Mouse (Mus musculus): ENCODE results near the gene Sergef. TPM values are rescaled to one million over a fixed set of nuclear protein-coding genes. Genes with fewer than 3 reads are reported as not detected.

The Sergef gene
- polyA plus RNA-seq, 1 experiment = 0.16 TPM

- Histone ChIP-seq H3K9me3 (ENCODE audit: control insufficient read depth, low read length) (peaks cover 5% of the 10 kb centered on the region; the same call in 1 of the 2 replicates), H3K27me3 (ENCODE audit: control insufficient read depth) (peaks cover 61% of the 10 kb centered on the region), H3K36me3 (ENCODE audit: control insufficient read depth) (no peaks in the 10 kb centered on the region), H3K4me1 (ENCODE audit: control insufficient read depth) (no peaks in the 10 kb centered on the region), H3K4me3 (replicated peaks) (no peak overlapping the region)
- TF ChIP-seq GATA1 (IDR thresholded peaks at IDR 0.05; ENCODE audit: low read length) (no peak), TAL1 (IDR thresholded peaks at IDR 0.05; ENCODE audit: low read length) (no peak)
These were observed 242.5 kb downstream of the Sergef start for GRCm38 (mm10) chr7:46396928-46397731.

DNA sequence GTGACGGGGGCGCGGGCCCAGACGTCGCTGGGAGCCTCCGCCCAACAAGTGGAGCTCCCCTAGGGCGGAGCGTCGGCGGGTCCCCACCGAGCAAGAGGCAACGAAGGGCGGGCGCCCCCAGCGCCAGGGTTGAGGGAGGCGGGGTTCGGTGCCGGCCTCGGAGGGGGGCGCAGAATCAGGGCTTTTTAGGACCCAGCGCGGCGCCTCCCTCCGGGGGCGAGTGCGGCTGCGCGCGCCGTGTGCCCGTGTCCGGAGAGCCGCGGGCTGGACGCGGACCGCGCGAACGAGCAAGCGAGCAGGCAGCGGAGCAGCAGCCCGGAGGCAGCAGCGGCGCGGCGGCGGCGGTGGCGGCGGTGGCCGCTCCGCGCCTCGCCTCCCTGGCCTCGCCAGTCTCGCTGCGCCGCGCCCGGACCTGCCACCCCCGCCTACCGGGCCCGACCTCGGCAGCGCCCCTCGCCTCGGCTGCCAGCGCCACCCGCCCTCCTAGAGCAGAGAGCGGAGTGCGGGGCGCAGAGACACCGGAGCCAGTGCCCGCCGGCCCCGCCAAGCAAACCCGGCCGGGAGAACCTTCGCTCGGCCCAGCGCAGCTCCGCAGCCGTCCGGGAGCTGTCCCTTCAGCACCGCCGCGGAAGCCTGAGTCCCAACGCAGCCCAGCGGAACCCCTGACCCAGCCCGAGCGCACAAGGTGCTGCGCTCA, 243.2 kb downstream of the Sergef start, which contains the start of gene Kcnc1:
TSS of gene Kcnc1 (plus strand) at position 267 of the 697 bp plus-strand sequence.
- Histone ChIP-seq H3K9me3 (ENCODE audit: control insufficient read depth, low read length) (peaks cover 5% of the 10 kb centered on the region; the same call in 1 of the 2 replicates), H3K4me3 (replicated peaks) (no peak within 1 kb of the TSS), H3K36me3 (ENCODE audit: control insufficient read depth) (no peaks in the 10 kb centered on the region), H3K27me3 (ENCODE audit: control insufficient read depth) (peaks cover 61% of the 10 kb centered on the region), H3K4me1 (ENCODE audit: control insufficient read depth) (no peaks in the 10 kb centered on the region)
- no peak for TF ChIP-seq TAL1 (IDR thresholded peaks at IDR 0.05; ENCODE audit: low read length)

GRCm38 (mm10) chr7:46395571-46395970, 244.0 kb downstream of the Sergef start:
- no peak for TF ChIP-seq GATA1 (IDR thresholded peaks at IDR 0.05; ENCODE audit: low read length)
- TF ChIP-seq TAL1 (IDR thresholded peaks at IDR 0.05; ENCODE audit: low read length) = no peak
- peaks cover 5% of the 10 kb centered on the region; the same call in 1 of the 2 replicates for H3K9me3 ChIP-seq (ENCODE audit: control insufficient read depth, low read length)
- H3K36me3 ChIP-seq (ENCODE audit: control insufficient read depth) = no peaks in the 10 kb centered on the region
- H3K27me3 ChIP-seq (ENCODE audit: control insufficient read depth) = peaks cover 61% of the 10 kb centered on the region
- no peak overlapping the region for H3K4me3 ChIP-seq (replicated peaks)
- no peaks in the 10 kb centered on the region for H3K4me1 ChIP-seq (ENCODE audit: control insufficient read depth)

DNA sequence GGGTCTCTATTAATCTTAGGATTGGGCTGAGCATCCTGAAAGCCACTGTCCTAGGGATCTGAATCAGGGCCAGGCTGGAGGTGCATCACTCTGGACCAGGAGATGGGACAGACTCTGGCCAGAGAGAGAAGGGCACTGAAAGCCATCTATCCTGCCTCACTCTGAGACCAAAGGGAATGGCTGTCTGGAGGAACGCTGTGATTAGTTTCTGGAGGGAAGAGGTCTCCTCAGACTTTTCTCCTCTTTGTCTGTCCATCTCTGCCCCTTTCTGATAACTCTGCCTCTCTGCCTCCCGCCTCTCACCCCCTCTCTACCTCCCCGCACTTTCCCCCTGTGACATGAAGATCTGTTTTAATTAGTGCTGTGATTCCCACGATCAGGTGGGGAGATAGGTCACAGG, 244.7 kb downstream of the Sergef start:
- H3K27me3 ChIP-seq (ENCODE audit: control insufficient read depth) = peaks cover 61% of the 10 kb centered on the region
- no peak for TF ChIP-seq TAL1 (IDR thresholded peaks at IDR 0.05; ENCODE audit: low read length)
- TF ChIP-seq GATA1 (IDR thresholded peaks at IDR 0.05; ENCODE audit: low read length) = no peak

GRCm38 (mm10) chr7:46393718-46394511, 245.7 kb downstream of the Sergef start:
- H3K4me3 ChIP-seq (replicated peaks) = no peak overlapping the region
- peaks cover 51% of the 10 kb centered on the region for H3K27me3 ChIP-seq (ENCODE audit: control insufficient read depth)
- H3K9me3 ChIP-seq (ENCODE audit: control insufficient read depth, low read length) = peaks cover 5% of the 10 kb centered on the region; the same call in 1 of the 2 replicates
- no peaks in the 10 kb centered on the region for H3K4me1 ChIP-seq (ENCODE audit: control insufficient read depth)
- no peaks in the 10 kb centered on the region for H3K36me3 ChIP-seq (ENCODE audit: control insufficient read depth)
- no peak for TF ChIP-seq TAL1 (IDR thresholded peaks at IDR 0.05; ENCODE audit: low read length)
- TF ChIP-seq GATA1 (IDR thresholded peaks at IDR 0.05; ENCODE audit: low read length) = no peak

More for the DNA sequence above, 244.7 kb downstream of the Sergef start:
- Histone ChIP-seq H3K4me1 (ENCODE audit: control insufficient read depth) (no peaks in the 10 kb centered on the region), H3K36me3 (ENCODE audit: control insufficient read depth) (no peaks in the 10 kb centered on the region), H3K4me3 (replicated peaks) (no peak overlapping the region), H3K9me3 (ENCODE audit: control insufficient read depth, low read length) (peaks cover 5% of the 10 kb centered on the region; the same call in 1 of the 2 replicates)

Other genes with a start within 250 kb of the Sergef start
- gene Kcnc1, start 243.3 kb downstream of the Sergef start, polyA plus RNA-seq (2012) = under 0.01 and 0.01 TPM in 2 replicates
- not detected in 2 replicates for gene Tph1, start 32.7 kb upstream of the Sergef start, polyA plus RNA-seq (2012)
- gene Saal1, start 70.9 kb upstream of the Sergef start, polyA plus RNA-seq (2012) = 0.28 and 0.44 TPM in 2 replicates
- not detected in 2 replicates for gene Saa3, start 75.9 kb upstream of the Sergef start, polyA plus RNA-seq (2012)
- gene Saa4, start 92.8 kb upstream of the Sergef start, polyA plus RNA-seq (2012) = not detected in 2 replicates
- not detected in 2 replicates for gene Saa1, start 103.2 kb upstream of the Sergef start, polyA plus RNA-seq (2012)
- gene Saa2, start 112.0 kb upstream of the Sergef start, polyA plus RNA-seq (2012) = not detected in 2 replicates
- 0.09 TPM in 2 replicates for gene Hps5, start 156.3 kb upstream of the Sergef start, polyA plus RNA-seq (2012)
- 0.99 and 1.7 TPM in 2 replicates for gene Gtf2h1, start 156.3 kb upstream of the Sergef start, polyA plus RNA-seq (2012)
- 12.0 and 18.0 TPM in 2 replicates for gene Ldha, start 201.7 kb upstream of the Sergef start, polyA plus RNA-seq (2012)
- 0.04 TPM in 1 of 2 replicates, not detected in the other for gene Ldhc, start 221.4 kb upstream of the Sergef start, polyA plus RNA-seq (2012)

Data from erythroblast, embryonic 14.5 days (primary cell).